Mouse (Mus musculus): Measurements from ENCODE around the gene Olfr689.
"Not testable (repeated sequence)": the region's sequence is repeated elsewhere in the genome, so short reads cannot be mapped to it uniquely, and the experiment has no call there.

Gene Olfr689

DNA sequence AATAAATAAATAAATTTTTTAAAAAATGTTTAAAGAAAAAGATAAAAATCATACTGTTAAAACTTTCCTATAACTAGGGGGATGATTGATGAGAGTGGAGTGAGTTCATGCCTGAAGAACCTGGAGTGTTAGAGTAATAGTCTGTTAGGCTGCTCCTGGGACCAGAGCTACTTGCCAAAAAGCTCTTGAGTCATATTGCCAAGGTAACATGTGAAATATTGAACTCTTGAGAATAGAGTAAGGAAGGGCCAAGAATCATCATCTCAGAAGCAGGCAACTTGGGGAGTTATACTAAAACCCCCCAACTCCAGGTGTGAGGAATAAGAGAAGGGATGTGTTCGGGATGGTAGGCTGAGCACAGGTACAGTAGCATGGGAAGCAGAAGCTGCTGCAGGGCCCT, at the start of gene Olfr689:
TSS of gene Olfr689 (plus strand) at position 301 of the 400 bp plus-strand sequence.
- DNase-seq (ENCODE audit: low spot score) = no peak

DNA sequence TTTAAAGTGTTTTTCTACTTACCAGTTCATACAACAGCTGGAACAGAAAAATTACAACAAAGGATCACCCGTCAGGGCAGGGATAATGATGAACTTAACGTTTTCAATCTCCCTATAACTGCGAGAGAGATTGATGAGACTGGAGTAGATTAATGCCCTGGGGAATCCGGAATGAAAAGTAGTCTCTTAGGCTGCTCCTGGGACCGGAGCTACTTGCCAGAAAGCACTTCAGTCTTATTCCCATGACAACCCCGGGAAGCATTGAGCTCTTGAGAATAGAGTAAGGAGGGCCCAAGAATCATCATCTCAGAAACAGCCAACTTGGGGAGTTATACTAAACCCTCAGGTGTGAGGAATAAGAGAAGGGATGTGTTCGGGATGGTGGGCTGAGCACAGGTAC, 38.5 kb upstream of the Olfr689 start:
- no peak for DNase-seq (ENCODE audit: low spot score)

- no peak for DNase-seq (ENCODE audit: low spot score)
Observed at GRCm38 (mm10) chr7:105287795-105288194, 23.2 kb upstream of the Olfr689 start, which contains the start of gene Olfr688. Gene Olfr688 (plus strand): TSS chr7:105288095.

GRCm38 (mm10) chr7:105290051-105290450, 20.9 kb upstream of the Olfr689 start:
- no peak for DNase-seq (ENCODE audit: low spot score)

DNA sequence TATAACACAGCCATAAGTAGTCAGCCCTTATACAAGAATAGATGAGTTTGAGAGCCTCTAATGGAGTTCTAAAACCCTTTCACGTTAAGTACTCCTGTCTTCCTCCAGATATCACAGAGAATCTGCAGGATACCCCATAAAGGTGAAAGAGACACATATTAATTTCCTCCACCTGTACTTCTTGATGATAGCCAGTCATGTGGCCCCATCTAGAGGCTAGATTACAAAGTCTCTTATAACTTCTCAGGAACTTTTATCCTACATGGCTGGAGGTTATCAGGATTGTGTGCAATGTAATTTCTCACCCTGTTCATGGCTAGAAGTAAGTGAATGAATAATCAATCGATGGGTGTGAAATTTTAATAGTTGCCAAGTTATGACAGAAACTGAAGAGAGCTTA, 14.3 kb downstream of the Olfr689 start:
- no peak for DNase-seq (ENCODE audit: low spot score)

DNA sequence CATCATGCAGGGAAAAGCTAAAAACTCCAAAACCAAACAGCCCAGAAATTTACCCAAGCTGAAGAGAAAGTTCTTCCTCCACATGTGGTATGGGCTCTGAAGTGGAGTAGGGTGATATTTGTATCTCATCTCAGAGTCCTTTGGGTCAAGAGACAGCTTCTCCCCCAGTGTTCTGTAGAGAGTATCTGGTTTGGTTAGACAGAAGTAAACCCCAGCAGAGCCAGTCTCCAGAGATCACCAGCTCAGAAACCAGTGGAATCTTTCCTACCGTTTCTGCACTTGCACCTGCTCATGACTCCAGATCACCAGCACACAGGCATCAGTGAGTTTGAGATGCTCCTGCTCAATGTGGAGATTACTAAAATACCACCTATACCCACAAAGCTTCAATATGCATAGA, 23.0 kb downstream of the Olfr689 start, which contains the start of gene Olfr690:
TSS of gene Olfr690 (minus strand) at position 101 of the 400 bp plus-strand sequence.
- DNase-seq (ENCODE audit: low spot score) = no peak

DNA sequence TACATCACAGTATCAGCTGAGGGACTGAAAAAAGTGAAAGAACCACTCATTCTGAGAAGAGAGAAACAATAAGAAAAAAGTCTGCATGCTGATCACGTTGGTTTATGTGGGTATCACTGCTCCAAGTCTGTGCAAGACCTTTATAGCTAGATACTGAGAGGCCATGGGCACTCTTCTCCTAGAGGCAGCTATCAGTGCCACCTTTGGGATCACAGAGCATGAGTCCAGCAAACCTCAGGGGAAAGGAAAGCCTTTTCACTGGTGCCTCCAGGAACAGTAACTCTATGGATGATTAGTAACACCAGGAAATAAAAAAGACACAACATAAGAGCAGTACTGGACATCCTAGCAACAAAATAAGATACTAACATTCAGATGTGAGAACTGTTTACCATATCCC, 31.2 kb downstream of the Olfr689 start, which contains the start of gene Olfr691:
TSS of gene Olfr691 (minus strand) at position 101 of the 400 bp plus-strand sequence.
- DNase-seq (ENCODE audit: low spot score) = no peak

- DNase-seq (ENCODE audit: low spot score) = no peak
Observed at GRCm38 (mm10) chr7:105342752-105343151, 31.8 kb downstream of the Olfr689 start.

GRCm38 (mm10) chr7:105356064-105356463, 45.1 kb downstream of the Olfr689 start:
- not testable (repeated sequence) for DNase-seq (ENCODE audit: low spot score)

DNA sequence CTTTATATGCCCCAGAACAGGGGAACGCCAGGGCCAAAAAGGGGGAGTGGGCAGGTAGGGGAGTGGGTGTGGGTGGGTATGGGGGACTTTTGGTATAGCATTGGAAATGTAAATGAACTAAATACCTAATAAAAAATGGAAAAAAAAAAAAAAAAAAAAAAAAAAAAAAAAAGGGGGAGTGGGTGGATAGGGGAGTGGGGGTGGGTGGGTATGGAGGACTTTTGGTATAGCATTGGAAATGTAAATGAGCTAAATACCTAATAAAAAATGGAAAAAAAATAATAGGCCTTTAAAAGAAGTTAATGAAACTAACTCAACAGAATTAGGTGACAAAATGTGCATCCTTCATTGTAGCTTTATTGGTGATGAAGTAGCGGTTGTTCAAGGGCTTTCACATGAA, 45.5 kb downstream of the Olfr689 start:
- DNase-seq (ENCODE audit: low spot score) = not testable (repeated sequence)

DNA sequence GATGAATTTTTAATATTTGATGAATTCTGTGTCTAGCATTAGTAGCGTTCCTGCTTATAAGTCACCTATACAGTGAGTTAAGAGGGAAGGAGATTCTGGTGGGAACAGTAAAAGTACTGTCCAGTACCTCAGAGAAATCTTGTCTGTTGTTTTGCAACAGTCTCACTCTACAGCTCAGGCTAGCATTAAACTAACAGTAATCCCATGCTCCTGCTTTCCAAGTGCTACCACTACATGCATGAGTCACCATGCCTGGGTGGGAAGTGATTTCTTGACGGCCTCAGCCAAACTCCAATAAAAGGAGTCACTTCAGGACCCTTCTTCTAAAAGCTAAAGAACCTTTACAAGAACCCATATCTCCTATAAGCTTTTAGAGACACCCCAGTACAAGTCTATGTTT, 50.7 kb downstream of the Olfr689 start:
- no peak for DNase-seq (ENCODE audit: low spot score)

GRCm38 (mm10) chr7:105367268-105367667, 56.3 kb downstream of the Olfr689 start:
- DNase-seq (ENCODE audit: low spot score) = no peak

- DNase-seq (ENCODE audit: low spot score) = no peak
Observed at GRCm38 (mm10) chr7:105367930-105368329, 57.0 kb downstream of the Olfr689 start, which contains the start of gene Olfr692. Gene Olfr692 (plus strand): TSS chr7:105368230.

- no peak for DNase-seq (ENCODE audit: low spot score)
Observed at GRCm38 (mm10) chr7:105368521-105368920, 57.6 kb downstream of the Olfr689 start.

All from ovary, postnatal 36 days (tissue).